Mouse (Mus musculus) B cell, adult 2 months (primary cell): ENCODE data around the gene Dlx6.

Experiments used
- DNase-seq, 2 experiments: peaks; one replicate each; pipeline ENCODE4 v3.0.0; 2022

The Dlx6 gene

DNA sequence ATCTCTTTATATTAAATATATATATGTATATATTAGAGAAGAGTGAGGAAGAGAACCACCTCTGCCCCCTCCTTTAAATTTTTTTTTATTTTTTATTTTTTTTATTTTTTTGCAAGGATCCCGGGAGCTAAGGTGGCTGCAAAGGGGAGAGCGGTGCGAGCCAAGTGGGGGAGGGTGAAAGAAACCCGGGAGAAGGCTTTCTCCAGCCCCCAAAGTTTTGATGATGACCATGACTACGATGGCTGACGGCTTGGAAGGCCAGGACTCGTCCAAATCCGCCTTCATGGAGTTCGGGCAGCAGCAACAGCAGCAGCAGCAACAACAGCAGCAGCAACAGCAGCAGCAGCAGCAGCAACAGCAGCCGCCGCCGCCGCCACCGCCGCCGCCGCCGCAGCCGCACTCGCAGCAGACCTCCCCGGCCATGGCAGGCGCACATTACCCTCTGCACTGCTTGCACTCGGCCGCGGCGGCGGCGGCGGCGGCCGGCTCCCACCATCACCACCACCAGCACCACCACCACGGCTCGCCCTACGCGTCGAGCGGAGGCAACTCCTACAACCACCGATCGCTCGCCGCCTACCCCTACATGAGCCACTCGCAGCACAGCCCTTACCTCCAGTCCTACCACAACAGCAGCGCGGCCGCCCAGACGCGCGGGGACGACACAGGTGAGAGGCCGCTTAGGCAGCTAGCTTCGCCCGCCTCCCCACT lies at the start of gene Dlx6:
Dlx6 (plus strand) TSS at position 175 of the 711 bp plus-strand sequence.
- no peak for DNase-seq

DNA sequence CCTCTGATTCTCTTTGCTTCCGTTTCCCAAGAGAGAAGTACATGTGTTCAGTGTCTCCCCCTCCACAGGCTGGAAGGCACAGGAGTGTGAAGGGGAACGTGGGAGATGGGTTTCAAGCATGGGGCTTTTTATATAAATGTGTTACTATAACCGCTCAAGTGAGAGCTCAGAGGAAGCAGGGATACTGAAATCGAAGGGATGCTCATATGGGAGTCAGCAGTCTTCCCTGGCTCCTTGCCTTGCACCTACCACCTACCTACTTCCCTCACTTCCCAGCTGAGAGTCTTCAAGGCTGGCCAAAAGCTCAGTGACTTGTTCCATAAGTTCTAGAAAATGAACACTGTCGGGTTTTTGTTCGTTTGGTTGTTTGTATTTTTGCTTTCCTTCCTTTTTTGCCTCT lies 46.3 kb upstream of the Dlx6 start:
- no peak for DNase-seq

DNA sequence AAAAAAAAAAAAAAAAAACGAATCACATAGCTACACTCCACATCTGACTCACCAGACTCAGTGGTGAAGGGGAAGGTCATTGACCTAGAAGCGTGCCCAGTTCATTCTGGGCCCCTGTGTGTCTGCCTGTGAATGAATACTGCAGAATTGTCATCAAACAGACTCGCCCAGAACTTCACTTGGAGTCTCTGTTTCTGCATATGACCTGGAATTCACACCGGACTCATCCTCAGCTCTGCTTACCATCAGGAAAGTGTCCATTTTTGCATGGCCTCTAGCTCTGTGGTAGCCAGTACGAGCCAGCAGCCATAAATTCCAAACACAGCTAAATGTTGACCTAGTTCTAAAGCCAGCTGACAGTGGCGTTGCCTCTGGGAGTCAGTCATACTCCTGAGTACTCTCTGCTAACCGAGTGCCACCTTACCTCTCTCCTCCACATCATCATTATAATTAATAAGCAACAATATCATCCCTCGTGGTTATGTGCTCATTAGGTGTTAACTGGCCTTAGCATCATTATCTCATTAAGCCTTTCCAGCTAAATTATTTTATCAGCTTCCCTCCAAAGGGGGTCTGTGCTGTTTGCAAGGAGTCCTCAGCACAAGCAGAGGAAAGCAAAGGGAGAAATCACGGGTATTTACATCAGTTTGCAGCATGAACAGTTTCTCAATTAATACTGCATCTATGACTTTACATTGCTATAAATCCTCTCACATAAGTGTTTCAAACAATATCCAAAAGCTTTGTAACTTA lies 44.9 kb upstream of the Dlx6 start:
- no peak for DNase-seq

DNA sequence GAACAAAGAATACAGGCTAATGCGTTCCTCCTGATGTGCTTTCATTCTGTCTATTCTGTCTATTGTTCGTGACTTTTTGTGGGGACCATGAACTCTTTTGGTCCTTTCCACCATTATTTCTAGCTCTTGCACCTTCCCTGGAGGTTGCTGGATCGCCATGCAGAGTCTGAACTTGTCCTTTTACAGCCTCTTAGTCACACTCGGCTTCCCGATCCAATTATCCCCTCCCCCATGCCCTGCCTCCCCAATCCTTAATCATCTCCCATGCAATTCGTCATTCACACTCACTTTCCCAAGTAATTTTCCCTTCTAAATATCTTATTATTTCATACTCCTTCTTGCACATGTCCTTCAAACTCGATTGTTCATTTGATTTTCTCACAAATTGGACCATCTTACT lies 44.0 kb upstream of the Dlx6 start:
- DNase-seq, result no peak

- no peak for DNase-seq
These were observed 37.8 kb upstream of the Dlx6 start for GRCm38 (mm10) chr6:6825313-6825712.

- DNase-seq, result no peak
These were observed 36.3 kb upstream of the Dlx6 start for GRCm38 (mm10) chr6:6826861-6827260.

- DNase-seq, result no peak
These were observed 32.7 kb upstream of the Dlx6 start for GRCm38 (mm10) chr6:6830446-6830845.

DNA sequence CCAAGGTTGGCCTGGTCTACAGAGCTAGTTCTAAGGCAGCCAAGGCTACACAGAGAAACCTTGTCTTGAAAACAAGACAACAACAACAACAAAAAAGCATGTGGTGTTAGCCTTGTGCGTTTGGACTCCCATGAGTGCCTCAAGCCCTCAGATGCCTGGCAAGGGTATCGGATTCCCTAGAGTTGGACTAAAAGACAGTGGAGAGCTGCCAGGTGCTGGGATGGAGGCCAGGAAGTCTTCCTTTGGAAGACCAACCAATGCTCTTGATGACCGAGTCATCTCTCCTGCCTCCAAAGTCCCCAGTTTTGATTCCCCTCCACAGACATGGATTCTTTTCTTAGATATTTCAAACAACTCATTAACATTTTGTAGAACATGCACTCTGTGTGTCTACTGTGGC lies 29.8 kb upstream of the Dlx6 start:
- no peak for DNase-seq

DNA sequence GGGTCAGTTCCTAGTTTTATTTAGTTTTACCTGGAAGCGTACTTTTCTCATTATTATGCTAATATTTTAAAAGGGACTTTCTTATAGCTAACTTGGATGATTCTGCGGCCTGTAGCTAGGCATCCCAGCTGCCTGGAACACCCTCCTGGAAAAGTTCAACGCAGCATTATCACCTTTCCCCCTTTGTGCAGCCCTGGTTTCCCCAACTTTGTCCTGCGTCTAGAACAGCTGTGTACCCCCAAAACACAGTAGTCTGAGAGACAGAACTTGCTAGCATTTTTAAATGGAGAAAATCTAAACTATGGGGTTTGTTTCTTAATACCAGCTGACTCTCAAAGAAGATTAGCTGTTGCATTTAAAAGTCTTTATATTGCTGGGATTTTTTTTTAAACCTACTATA lies 14.6 kb upstream of the Dlx6 start:
- DNase-seq, result no peak

DNA sequence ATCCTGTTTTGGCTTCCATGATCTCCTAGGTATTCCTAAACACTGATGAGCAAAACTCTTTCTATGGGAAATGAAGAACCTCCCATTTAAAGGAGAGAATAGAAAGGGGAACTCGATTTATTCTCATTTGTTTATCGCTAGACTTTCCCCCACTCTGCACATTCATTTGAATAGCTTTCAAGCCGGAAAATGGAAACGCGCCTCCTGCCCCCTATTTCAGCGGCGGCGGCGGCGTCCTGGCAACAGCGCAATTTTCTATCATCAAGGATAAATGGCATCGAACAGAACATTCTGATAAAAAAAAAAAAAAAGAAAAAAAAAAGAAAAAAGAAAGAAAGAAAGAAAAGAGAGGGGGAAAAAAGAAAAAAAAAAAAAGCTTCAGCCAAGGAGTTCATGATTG lies 13.4 kb upstream of the Dlx6 start:
- DNase-seq, result no peak

DNA sequence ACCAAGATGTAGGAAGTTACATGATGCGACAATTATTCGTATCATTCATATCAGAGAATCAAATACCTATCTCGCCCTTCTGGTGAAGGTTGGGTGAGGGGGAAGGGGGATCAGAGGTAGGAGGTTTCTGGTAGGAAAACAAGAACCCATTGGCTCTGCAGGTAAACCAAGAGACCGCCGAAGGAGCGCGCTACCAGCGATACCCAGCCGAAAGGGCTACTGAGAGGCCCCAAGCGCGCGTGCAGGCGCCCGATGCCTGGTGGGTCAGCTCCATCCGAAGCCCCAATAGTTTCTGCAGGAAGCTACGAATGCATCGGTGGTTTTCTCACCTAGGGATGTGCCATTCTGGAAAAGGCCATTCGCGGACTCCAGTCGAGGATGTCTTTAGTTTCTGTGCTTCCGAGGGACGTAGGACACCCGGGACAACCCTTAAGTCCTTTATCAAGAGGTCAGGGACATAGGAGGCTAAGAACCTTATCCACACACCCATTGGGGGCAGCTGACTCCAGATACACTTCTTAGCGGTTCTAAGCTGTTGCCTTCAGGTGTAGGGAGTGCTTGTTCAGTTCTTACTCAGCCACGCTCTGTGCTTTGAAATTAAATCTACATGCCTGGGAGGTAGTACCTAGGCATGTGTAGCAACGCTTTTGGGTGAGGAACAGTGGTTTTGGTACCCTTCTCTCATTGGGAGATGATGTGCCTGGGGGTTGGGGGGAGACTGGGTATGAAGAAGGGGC lies 12.6 kb upstream of the Dlx6 start:
- DNase-seq, result no peak

GRCm38 (mm10) chr6:6851166-6851565 lies 12.0 kb upstream of the Dlx6 start:
- DNase-seq, result no peak

- DNase-seq, result no peak
These were observed 10.2 kb upstream of the Dlx6 start for GRCm38 (mm10) chr6:6852944-6853343.

- no peak for DNase-seq
These were observed 9.0 kb upstream of the Dlx6 start for GRCm38 (mm10) chr6:6854176-6854575.

DNA sequence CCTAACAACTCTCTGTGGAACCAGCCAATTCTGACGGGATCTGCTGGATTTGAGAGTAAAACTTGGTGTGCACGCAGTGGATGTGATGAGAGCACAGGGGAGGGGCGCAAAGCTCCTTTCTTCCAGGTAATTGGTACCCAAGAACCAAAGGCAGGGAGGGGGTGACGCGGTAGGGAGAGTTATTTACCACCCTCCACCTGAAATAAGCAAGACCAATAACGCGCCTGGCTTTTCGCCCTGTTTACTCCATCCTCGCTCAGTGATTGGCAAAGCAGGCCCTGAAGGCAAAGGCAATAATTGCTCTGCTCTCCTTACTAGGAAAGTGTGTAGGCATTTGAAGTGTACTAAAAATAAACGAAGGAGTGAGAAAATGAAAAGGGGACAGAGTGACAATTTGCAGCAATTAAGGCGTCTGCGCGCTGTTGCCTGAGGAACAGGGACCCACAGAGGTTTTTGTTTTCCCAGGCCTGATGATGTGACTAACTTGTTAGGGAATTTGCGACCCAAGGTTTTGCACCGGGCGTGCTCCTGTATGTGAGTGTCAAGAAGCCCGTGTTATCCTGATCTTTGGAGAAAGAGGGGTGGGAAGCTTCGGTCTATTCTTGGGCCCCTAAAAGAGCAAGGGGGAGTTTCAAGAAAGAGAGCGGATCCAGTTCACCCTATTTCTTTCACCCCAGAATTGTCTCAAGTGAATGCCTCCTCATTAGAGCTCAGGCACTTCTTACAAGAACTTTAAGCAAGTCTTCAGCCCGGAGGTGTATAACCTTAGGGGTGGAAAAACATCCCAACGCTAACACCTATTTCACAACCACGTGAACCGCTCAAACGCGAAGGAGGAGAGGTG lies 8.0 kb upstream of the Dlx6 start:
- no peak for DNase-seq

DNA sequence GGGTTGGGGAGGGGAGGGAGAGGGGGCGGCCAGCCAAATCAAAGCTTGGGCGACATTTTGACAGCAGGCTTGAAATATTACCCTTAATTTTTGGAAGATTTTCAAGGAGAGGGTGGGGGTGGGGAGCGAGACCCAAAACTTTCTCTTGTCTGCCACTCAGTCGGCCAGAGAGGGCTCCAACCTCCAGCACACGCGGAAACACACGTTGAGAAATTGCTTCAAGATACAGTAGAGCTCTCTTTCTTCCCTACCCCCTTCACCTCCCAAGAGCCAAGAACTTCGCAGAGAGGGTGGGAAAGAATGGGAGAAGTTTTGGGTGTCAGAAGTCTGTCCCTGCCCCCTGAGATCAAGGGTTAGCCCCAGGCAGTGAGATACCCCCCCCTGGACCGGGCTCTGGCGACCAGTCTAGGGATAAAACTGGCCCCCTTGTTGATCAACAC lies 7.4 kb upstream of the Dlx6 start:
- no peak for DNase-seq

GRCm38 (mm10) chr6:6856316-6856715 lies 6.8 kb upstream of the Dlx6 start:
- DNase-seq, result no peak

GRCm38 (mm10) chr6:6856881-6857280 lies 6.3 kb upstream of the Dlx6 start:
- no peak for DNase-seq

GRCm38 (mm10) chr6:6857766-6858165 lies 5.4 kb upstream of the Dlx6 start:
- DNase-seq, result no peak

- no peak for DNase-seq
These were observed 4.6 kb upstream of the Dlx6 start for GRCm38 (mm10) chr6:6858571-6858970.

GRCm38 (mm10) chr6:6859111-6859949 lies 3.8 kb upstream of the Dlx6 start:
- DNase-seq, result no peak

GRCm38 (mm10) chr6:6859950-6860410 lies 3.2 kb upstream of the Dlx6 start:
- DNase-seq, result no peak
